Mouse (Mus musculus) cerebellum, adult 2 months (tissue): Measurements from ENCODE around the gene Hnrnpu.

ENCODE experiments used
- CTCF ChIP-seq: fragments of 200-500 bp; IDR thresholded peaks from 2 replicates; pipeline ENCODE4 v1.5.1; 2011; ENCODE audit warnings: low read depth, mild to moderate bottlenecking, control low read depth, low read length, moderate library complexity, borderline replicate concordance; ENCODE audit not compliant: insufficient read depth
- POLR2A ChIP-seq: fragments of 200-500 bp; IDR thresholded peaks from 2 replicates; pipeline ENCODE4 v1.6.1; 2011; ENCODE audit warnings: low read length, control low read depth, borderline replicate concordance; ENCODE audit not compliant: insufficient read depth

DNA sequence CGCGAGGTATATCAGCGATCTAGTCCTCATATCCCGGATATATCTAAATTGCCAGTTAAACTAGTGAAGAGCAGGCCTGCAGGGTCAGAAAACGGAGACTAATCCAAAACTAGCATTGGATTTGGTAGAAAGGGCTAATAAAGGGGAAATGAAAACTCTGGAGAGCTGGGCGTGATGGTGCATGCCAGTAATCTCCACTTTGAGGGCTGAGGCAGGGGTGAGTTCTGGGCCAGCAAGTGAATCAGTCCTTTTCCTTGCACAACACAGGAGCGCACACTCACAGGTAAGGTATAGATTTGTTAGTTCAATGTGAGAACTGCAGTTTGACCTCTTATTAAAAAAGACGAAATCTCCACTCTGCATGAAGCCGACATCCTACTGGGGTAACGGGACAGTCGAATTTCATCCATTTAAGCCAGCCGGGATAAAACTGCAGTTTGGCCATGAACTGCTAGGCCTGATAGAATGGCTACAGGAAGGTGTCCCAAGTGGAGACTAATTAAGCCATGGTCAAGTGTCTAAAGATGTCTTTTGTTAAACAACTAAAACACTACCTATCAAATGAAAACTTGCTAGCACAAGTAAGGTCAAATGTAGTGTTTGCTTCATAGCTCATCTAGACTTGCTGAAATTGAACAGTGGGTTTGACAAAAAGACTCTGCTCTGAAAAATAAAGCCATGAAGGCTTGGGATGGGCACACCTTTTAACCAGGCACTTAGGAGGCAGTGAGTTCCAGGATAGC, 18.1 kb downstream of the Hnrnpu start:
- TF ChIP-seq CTCF (no peak), POLR2A (no peak)
